Mouse (Mus musculus) layer of hippocampus, adult 11-12 months (tissue): ENCODE data around the gene Treml1.
A peak's percentile ranks its signal among the peaks of the same experiment; 100 is the strongest.

ENCODE experiments used
- DNase-seq: peaks from one replicate; pipeline ENCODE4 v3.0.0; 2022; ENCODE audit warnings: low spot score

Gene Treml1

DNA sequence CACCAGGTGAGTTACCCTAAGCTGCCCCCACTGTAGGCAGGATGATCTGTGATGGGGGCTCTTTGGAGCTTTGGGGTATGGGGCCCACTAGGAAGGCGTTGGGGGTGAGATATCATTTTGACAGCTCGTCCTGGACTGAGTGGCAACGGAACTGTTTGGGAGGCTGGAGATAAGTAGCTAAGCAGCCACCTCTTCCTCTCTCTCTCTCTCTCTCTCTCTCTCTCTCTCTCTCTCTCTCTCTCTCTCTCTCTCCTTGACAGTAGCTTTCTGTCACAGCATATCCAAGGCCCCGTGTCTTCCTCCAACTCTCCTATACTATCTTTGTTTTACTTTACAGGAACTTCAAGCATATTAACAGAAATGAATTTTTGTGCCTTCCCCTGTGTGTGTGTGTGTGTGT lies 746 bp downstream of the Treml1 start:
- no peak for DNase-seq

DNA sequence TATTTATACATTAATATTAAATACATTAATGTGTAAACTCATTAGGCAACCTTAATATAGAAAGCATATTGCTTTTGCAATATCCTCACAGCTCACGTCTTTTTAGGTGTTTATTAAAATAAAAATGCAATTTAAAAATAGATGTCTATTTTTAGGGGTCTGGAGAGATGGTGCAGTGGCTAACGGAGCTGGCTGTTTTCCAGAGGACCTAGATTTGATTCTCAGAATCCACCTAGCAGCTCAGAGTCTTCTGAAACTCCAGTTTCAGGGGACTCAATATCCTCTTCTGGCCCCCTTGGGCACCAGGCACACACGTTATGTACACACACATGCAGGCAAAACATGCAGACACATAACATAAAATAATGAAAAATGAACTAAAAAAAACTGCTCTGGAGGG lies 2.6 kb downstream of the Treml1 start:
- DNase-seq, result no peak

DNA sequence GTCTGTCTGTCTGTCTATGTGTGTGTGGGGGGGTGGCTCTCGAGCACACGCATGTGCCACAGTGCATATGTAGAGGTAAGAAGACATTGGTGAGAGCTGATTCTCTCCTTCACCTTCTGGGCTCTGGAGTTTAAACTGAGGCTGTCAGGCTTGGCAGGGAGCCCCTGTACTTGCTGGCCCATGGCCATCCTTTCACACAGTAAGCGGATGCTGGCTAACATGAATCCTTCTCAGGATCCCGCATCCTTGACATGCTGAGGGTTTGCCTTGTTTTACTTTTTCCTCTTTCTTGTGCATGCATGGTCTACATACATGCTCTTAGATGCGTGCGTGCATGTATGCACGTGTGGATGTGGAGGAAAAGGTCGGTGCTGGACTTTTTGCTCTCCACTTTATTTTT lies 3.2 kb downstream of the Treml1 start:
- no peak for DNase-seq

DNA sequence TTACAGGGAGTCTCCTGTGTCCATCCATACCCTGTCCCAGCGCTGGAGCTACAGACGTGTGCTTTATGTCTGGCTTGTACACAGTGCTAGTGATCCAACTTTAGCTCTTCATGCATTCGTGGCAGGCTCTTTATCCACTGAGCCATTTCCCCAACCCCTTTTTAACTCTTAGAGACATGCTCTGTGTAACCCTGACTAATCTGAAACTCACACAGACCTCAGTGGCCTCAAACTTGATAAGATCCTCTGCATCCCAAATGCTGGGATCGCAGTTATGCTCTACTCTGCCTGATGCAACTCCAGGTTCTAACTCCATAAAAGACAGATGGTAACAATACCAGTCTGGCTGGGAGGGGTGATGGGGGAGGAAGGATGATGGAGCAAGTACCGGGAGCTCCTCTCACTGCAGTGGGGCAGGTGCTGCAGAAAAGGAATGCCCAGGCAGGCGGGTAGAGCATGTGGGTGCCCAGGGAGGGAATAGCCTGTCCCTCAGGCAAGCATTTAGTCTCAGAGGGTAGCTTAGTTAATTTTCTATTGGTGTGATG lies 3.8 kb downstream of the Treml1 start:
- no peak for DNase-seq

DNA sequence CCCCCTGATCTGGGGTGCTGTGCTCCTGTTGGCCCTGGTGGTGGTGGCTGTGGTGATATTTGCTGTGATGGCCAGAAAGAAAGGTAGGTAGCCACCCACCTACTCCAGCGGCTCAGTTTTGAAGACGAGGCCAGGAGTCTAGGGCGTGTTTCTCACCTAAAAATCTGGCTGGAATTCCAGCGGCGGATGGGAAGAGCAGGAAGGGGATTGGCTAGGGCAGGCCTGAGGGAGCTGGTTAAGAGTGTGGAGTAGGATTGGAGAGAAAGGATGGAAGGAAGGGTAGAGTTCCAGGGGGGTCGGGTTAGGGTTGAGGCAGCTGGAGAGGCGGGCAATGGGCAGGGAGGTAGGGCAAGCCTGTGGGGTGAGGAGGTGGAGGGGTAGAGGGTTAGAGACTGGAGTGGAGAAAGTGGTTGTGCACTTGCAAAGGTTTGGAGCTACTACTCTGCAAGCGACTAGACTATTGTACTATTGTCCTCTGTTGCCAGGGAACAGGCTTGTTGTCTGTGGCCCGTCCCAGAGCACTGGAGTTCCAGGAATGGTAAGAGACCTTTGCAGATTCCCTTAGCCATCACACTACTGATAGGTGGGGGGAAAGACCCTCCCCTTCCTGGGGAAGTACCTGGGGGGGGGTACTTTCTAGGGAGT lies 5.9 kb downstream of the Treml1 start:
- no peak for DNase-seq

DNA sequence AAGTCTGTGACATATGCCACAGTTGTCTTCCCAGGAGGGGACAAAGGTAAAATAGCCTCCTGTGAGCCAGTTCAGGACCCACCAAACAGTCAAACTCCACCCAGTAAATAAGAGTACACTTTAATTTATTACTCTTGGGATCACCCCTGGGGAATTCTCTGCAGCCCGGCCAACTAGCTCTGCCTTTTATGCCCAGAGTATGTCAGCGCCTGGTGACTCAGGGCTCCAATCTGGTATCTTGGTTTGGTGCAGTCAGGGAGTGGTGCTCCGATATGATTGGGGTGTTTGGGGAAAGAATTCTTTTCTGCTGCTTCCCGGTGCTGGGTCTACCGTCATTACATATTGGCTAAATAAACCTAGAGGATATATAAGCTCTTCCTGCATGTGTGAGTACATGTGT lies 7.1 kb downstream of the Treml1 start:
- no peak for DNase-seq

DNA sequence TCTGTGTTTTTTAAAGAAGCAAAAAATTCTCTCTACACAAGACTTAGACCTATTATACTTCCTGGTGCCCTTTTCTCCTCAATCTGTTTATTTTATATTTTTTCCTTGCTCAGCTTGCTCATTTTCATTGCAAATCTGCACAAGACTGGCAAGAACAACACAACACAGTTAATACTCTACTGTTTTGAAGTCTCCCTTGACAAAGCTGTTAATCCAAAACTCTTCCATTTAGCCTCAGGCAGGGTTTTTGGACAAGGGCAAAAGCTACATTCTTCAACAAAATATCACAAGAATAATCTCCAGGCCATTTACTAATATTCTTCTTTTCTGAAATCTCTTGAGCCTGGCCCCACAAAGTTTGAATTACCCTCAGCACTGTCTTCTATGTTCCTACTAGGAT lies 11.9 kb downstream of the Treml1 start:
- no peak for DNase-seq

DNA sequence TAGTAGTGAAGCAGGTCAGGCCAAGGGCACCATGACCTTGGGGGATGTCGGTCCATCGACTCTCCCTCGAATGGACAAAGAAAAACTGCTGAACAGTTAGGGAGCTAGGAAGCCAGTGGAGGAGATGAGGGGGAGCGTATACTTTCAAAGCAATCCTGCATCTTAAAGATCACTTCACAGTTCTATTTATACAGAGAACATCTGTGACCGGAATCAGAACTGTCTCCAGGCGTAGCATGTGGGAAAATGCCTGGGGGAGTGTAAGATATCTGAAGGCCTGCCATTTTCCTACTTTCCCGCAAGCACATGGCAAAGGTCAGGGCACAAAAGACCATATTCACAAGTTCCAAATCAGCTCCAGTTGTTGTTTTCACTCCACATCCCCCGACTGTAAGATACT lies 13.3 kb downstream of the Treml1 start:
- no peak for DNase-seq

DNA sequence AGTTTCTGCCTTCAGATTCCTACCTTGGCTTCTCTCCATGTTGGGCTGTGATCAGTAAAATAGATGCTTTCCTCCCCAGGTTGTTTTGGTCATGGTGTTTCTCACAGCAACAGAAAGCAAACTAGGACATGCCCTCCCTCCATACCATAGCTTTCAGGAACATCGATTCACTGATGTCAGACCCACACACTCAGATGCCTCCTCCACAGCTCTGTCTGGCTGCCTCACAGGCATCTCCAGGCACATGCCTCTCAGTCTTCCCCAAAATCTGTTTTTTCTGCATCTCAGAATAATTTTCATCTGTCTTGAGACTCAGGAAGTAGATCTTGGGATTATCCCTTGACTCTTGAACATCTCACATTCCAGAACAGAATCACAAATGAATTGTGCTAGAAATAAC lies 16.4 kb downstream of the Treml1 start:
- no peak for DNase-seq

DNA sequence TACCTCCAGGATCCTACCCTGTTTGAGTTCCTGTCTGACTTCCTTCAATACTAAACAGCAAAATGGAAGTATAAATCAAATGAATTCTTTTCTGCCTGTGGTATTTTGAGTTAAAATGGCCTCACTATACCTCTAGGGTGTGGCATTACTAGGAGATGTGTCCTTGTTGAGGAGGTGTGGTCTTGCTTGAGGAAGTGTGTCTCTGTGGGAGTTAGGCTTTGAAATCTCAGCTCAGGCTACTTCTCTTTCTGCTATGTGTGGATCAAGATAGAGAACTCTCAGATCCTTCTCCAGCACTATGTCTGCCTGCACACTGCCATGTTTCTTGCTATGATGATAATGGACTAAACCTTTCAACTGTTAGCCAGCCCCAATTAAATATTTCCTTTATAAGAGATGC lies 19.3 kb downstream of the Treml1 start:
- DNase-seq, result no peak

DNA sequence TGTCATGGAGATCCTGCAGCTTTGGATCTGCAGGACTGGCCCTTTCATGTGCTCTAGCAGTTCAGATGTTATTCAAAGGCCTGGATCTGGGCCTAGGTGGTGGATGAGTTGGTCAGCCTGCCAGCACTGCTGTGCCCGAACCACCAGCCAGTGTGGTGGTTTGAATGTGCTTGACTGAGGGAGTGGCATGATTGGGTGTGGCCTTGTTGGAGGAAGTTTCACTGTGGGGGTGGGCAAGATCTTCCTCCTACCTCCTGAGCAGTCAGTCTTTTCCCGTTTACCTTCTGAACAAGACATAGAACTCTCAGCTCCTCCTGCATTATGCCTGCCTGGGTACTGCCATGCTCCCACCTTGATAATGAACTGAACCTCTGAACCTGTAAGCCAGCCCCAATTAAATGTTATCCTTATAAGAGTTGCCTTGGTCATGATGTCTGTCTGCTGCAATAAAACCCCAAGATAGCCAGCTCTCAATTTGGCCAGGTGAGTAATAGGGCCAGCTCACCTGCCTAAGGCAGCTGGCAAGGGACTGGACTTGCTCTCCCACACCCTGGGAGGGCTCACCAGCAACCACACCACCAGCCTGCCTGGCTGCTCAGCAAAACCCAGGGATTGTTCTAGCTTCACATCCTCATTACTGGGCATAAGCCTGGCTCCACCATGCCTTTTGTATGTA lies 26.2 kb downstream of the Treml1 start:
- DNase-seq, result no peak

DNA sequence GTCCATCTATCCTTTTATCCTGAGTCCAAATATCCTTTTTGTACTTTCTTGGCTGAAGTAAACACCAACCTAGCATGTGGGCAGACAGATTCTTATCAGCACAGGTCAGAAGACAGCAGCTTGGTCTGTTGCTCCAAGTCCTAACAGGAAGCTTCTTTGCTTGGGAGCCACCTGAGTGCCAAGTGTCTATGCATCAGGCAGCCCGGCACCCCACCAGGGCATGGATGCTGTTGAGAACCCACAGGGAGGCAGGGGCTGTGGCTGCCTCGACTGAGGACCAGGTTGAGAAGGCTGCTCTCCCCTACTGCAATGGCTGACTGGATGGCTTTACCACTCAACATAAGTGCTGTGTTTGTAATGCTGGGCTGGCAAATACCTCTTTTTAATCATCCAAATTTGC lies 28.9 kb downstream of the Treml1 start:
- no peak for DNase-seq

DNA sequence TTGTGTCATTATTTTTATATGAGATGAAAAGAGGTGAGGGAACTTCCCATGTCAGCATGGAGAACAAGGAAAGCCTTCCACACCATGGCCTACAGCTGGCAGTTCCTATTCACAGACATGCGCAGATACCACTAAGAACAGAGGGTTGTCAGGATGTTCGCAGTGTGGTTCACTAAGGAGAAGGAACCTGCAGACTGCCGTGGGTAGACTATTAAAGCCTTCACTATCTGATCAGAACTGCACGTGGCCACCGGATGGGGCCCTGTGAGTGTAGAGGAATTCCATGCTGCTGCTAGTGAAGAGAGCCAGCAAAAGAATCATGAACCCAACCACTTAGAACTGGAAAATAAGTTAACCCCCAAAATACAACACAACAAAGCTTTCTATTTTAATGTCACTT lies 29.7 kb downstream of the Treml1 start:
- DNase-seq, result no peak

DNA sequence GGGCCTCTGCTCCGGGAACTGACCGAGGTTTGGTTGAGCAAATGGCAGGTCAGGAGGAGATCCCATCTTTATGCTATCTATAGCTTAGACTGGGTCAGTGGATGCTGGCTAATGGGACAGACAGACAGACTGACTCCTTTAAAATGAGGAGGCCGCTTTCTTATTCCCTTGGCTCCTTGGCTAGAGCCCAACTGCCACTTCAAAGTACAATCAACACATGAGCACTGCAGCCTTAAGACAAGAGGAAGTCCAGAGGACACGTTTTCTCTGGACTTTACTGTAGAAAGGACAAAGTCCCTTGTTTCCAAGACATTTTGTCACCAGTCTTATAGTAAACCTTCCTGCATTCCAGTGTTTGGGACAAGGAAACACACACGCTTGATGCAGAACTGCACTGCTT lies 31.7 kb downstream of the Treml1 start:
- DNase-seq, result no peak

DNA sequence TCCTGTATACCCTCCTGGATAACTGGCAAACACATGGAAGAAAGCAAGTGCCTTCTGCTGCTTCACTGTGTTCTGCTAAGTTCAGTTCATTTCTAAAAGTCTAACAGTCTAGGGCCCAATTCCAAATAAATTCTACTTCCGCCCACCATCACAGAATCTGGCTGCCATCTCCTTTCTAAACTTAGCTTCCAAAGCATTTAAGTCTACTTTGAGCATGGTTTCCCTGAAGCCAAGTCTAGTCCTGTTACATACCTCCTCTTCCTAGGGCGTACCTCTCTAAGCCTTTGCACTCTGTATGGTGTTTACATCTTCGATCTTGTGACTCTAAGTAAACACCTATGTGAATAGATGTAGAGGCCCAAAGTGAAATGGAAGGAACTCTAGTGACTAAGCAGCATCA lies 32.9 kb downstream of the Treml1 start:
- peak; percentile 43 for DNase-seq

DNA sequence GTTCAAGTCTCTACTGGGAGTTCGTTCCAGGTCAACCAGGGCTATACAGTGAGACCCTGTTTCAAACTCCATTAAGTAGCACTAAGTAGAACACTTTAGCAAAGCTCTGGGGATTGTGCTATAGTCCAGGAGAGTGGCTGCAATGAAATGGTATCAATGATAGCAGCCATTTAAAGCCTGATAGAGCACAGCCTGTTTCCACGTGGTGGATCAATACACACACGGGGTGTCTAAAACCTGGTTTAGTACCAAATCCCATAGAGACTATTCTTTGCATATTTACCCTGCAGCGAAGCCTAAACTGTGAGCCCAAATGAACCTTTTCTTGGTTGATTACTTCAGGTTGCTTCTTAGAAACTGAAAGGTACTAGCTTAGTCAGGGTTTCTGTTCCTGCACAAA lies 42.0 kb downstream of the Treml1 start:
- no peak for DNase-seq

DNA sequence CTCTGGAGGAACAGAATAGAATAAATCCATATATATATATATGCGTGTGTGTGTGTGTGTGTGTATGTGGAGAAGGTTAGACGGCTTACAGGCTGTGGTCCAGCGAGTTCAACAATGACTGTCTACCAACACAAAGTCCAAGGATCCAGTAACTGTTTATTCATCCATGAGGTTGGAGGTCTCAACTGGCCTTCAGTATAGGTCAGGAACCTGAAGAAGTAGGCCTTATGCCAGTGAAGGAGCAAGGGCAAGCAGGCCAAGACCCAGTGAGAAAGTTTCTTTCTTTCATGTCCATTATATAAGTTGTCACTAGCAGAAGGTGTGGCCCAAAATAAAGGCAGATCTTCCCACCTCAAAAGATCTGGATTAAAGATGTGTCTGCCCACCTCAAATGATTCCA lies 43.0 kb downstream of the Treml1 start:
- DNase-seq, result no peak

DNA sequence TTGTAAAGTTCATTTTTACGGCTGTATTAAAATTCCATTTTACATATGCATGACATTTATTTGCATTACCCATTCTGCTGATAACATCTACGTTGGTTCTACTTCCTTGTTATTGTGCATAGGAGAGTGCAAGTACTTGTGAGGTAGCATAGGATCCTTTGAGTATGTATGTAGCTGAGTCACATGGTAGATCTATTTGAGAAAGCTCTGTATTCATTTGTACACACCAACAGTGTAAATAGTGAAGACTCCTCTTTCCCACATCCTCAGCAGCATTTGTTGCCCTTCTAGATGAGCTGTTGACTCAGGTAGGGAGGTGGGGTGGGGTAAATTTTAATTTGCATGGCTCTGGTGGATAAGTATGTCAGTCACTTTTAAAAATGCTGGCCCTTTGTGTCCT lies 44.1 kb downstream of the Treml1 start:
- DNase-seq, result no peak

DNA sequence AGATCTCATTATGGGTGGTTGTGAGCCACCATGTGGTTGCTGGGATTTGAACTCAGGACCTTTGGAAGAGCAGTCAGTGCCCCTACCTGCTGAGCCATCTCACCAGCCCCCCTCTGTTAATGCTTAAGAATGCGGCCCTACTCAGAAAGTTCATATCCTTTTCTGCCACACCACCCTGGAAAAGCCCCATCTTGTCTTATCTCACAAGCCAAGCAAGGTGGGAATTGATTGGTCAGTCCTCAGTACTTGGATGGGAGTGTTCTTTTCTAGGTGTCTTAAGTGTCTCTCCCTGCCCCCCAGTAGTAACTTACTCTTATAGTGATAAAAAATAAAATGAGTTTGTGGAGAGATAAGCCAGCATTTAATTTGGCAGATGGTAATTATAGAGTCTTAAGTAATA lies 45.0 kb downstream of the Treml1 start:
- no peak for DNase-seq

DNA sequence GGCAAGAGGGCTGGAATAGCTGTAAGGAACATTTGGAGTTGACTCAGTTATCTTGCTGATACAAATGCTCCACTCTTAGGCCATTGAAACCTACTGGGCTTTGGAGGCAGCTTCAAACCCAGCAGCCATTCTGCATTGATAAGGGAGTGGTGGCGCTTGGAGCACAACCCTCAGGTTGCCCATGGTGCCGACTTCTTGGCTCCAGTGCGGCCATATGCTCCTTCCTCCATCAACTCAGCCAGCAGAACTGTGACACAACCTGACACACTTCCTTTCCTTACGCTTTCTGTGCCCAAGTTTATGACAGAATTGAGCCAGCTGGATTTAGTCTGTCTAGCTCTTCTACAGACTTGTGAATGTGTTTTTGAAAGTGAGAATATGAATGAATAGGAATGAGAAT lies 47.4 kb downstream of the Treml1 start:
- DNase-seq, result no peak

DNA sequence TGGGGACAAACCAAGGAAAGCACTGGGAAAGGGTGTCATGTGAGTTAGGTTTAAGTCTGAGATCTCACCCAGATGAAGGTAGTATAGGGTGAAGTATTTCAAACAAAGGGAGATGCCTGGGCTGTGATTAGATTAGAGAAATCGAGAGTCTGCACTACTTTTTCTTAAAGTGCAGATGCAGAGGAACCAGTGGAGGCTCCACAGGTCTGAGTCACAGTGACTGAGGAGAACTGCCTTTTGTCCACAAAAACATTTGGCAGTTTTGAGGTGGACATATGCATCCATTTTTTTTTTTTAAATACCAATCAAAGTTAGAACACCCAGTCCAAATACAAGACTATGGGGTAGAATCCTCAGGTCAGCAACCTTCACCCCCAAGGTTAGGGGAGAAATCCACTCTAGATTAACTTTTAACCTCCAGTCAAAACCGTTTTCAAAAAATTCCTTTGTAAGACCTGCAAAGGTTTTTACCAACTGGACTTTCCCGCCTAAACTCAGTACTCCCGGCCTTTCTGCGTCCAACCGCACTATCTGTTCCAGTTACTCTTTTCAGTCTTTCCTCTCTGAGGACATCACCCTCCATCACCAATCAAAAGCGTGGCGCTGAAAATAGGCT lies 48.3 kb downstream of the Treml1 start:
- no peak for DNase-seq

DNA sequence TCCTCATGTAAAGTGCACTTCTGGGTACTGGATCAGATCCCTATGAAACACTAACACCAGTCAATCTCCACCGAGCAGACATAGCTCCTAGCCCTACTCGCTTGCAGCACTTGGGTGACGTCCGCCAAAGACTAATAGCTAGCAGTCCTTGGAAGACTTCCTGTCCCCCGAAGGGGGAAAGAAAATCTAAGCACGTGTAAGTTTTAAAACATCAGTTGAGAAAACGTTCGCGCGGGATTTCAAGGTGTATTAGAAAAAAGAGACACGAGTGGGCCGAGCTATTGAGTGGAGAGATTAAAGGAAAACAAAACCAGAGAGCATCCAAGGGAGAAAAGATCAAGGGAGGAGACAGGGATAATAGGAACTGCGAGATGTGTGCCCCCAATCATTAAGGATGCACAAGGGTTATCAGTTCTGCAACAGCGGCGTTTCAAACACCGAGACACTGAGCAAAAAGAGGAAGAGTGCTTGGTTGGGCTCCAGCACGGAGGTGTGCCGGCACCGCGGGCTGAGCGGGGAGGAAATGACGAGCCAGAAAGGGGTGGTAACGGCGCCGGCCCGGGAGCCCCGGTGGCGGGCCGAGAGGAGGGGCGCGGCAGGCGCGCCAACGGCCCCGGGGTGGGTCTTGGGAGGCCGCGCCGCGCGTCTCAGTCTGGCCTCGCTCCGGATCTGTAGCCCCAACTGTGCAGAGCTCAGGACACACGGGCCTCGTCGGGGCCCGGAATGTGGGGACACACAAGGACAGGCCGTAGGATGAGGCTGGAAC lies 49.0 kb downstream of the Treml1 start:
- peak; percentile 72 for DNase-seq
